Mouse (Mus musculus) lung, postnatal 36 days (tissue): ENCODE data around the gene Rad9b.

Source experiments
- DNase-seq: peaks from one replicate; pipeline ENCODE4 v3.0.0; 2022; ENCODE audit warnings: mixed read lengths

The Rad9b gene

DNA sequence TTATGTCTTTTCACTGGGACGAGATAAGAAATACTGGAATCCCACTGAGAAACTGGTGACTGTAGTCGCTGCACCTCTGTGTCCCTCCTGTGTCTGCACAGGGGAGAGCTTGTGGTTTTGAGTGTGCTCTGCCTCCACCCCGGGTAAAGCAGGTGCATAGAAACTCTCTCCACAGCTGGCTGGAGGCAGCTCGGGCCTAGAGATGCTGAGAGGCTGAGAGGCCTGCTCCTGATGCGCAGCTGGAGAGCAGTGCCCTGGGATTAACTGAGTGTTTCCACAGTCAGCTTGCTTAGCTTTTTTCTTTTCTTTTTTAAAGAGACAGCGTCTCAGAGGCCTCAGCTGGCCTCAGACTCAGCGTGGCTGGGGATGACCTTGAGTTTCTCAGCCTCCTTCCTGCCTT, 42.3 kb downstream of the Rad9b start:
- no peak for DNase-seq

DNA sequence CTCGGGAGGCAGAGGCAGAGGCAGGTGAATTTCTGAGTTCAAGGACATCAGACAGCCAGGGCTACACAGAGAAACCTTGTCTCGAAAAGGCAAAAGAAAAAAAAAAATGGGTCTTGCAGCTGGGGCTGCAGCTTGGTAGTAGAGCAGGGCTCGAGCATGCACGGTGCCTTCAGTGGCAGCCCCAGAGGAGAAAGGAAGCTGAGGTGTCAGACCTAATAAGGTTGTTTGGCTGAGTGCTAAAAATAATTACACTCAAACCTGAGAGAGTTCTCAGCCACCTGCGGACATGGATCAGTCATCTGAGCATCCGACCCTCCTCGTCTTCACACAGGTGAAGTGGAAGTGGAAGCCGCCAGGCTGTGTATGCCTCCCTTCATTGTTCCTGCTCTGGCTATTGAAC, 43.3 kb downstream of the Rad9b start:
- no peak for DNase-seq

DNA sequence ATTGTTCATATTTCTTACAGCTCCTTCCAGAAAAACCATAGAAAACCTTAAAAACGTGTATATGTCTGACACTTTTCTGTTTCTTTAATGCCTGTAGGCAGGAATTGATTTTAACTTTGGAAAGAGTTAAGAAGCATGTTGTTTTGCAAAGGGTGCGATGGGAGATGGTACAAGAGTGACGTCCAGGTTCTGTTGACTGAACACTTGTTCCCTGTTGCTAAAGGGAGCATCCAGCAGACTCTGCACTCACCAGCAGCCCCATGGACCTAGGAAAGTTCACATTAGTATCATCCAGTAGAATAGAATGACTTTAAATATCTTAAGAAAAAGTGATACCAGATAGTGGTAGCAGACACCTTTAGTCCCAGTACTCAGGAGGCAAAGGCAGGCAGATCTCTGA, 47.5 kb downstream of the Rad9b start:
- no peak for DNase-seq

DNA sequence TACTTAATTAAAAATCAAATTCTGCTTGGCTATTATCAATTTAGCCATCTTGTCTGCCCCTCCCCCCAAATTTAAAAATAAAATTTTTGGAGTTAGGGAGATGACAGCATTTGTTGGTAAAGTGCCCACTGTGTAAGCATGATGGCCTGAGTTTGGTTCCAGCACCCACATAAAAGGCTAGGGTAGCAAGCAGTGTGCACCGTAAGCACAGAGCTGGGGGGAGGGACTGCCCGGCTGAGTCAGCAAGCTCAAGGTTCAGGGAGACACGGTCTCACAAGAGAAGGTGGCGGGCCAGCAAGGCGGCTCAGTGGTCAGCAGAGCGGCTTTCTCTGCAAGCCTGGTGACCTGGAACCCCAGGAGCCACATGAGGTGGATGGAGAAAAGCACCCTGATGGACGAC, 48.6 kb downstream of the Rad9b start:
- no peak for DNase-seq

DNA sequence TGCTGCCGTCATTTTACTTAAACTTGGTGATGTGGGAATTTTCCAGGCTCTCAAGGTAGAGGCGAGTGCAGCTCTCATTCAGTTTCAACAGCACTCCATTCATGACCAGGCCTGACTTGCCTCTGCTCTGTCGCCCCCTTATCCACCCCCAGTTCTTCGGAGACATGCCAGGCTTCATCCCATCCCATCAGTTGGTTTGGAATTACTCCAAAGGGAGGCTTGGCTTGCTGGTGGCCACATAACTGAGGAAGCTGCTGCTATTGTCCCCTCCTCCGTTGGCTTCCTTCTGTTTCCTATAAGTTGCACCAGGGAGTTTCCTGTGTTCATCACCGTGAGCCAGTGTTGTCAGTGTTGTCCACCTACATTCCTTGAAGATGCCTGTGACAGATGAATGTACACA, 49.5 kb downstream of the Rad9b start:
- DNase-seq: no peak

DNA sequence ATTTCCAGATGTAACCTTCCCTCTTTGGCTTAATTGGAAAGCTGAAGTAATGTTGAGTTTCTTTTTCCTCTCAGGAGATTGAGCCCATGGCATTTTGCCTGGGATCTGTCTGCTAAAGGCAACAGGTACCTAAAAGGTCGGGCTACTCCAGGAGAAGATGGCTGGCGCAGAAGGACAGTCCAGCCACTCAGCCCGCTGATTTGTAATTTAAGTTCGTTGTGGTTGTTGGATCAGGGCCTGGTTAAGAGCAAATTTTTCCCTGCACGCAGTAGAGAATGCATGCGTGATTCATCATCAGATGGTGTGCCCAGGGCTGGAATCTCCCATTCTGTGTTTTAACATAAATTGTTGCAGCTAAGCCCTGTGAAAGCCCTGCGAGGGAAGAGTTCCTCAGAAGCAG, 50.1 kb downstream of the Rad9b start:
- DNase-seq: no peak

DNA sequence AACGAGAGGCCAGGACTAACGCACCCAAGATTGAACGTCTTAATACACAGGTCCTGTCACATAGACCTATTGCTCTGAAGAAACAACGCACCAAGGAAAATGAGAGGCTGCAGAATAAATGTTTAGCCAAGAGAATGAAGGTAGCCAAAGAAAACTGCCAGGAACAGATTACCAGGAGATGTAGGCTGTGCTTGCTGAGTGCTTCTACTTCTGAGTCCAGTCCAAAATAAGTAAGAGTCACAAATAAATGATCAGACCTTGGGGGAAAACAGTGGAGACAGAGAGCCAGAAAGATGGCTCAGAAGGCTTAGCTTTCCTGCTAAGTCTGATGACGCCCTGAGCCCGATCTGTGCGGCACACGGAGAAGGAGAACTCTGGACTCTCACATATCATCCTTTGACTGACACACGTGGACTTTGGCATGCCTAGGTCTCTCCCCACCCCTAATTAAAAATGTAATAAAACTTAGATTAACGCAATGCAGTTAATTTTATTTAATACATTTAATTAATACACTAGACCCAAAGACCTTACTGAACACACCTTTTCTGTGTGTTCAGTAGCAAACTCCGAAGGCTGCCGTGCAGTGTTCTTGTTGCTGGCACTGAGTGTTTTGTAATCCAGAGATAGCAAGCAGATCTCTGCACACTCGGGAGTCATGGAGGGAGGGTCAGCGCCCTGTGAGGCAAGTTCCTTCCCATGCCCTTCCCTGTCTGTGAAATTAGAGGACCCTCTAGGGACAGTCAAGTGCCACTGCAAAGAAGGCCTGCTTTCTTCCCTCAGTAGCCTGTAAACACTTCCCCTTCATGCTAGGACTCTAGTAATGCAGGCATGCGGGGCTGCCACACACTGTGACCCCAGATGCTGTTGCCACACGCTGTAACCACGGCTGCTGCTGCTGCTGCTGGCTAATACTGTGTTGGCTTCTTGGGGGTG, 51.0 kb downstream of the Rad9b start:
- no peak for DNase-seq

DNA sequence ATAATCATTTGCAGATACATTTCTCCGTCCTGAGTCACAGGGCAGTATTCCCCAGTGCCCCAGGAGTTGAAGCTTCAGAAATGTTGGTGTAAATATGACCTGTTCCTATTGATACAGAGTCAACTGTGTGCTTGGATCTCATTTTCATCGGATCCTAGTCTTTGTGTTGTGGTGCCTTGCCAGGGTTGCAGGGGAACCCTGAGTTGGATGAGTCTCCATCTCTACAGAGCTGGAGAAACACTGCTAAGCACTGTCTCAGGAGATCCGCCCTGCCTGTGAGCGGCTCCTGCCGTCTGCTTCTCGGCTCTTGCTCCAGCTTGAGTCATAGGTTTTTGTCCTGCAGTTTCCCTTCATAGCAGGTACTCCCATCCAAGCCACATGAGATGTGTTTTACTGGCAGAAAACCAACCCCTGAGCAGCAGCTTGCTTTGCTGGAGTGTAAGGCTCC, 53.9 kb downstream of the Rad9b start:
- DNase-seq: no peak

DNA sequence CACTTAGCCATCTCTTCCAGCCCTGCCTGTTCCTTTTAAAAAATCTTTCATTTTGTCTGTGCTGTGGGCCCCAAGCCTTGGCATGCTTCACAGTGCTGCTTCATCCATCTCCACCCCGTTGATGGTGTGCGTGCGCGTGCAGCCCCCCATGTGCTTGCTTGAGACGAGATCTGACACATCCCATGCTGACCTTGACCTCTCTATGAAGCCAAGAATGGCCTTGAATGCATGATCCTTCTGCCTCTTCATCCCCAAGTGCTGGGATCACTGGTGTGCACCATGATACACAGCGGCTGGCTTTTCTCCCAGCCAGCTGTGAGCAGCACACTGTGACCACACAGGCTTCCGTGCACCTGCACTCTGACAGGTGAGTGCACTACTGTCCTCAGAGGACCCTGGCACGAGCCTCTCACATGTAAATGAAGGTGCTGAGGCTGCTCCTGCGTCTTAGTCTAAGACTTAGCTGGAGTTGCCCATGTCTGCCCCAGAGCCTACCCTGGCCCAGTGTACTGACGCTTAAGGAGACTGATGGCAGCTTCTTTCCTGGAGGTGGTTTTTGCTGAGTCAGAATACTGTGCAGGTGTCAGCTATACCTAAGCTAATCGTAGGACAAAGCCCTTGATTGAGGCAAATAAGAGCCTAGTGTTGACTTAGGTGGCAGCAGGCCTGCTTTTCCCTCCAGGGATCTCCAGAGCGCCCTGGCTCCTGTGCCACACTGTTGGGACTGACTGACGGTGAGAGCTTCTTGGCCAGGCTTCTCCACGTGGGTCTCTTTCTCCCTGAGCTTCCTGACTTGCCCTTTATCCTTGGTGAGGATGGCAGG, 58.7 kb downstream of the Rad9b start:
- DNase-seq: peak; percentile 66

DNA sequence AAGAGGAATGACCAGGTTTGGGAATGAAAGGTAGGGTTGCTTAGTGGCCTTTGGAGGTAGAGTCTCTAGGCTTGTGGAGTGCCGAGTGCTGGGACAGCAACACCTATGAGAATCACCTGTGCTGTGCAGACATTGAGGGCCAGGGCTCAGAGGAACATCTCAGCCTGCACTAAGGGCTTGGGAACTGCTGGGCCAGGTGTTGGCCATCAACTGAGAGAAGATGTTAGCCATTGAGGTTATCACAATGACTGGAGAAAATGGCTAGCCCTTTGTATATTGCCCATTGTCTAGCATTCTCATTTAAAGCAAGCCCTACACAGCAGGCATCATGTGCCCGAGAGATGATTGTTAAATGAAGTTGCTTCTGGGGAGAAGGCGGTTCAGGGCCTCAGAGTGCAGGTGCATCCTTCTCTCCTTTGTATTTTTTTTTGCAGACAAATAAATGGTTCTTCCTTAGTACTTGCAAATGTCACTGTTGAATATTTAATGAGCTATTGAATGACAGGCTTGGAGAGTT, 59.8 kb downstream of the Rad9b start:
- no peak for DNase-seq

DNA sequence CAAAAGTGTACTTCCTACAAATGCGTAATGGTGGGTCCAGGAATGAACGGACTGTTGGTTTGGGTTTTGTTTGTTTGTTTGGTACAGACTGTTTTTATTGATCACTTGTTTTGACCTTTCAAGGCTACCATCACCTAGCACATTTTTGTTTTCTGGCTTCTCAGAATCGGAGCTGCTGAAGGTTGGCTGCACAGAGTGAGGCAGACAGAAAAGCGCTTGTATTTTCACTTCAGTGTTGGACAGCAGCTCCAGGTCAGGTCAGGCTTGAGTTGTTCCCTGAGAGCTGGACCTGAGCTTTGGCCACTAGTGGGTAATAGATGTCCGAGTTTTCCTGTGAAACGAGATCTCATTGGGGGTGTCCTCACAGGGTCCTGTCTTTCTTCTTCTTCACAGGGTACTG, 60.9 kb downstream of the Rad9b start:
- no peak for DNase-seq

DNA sequence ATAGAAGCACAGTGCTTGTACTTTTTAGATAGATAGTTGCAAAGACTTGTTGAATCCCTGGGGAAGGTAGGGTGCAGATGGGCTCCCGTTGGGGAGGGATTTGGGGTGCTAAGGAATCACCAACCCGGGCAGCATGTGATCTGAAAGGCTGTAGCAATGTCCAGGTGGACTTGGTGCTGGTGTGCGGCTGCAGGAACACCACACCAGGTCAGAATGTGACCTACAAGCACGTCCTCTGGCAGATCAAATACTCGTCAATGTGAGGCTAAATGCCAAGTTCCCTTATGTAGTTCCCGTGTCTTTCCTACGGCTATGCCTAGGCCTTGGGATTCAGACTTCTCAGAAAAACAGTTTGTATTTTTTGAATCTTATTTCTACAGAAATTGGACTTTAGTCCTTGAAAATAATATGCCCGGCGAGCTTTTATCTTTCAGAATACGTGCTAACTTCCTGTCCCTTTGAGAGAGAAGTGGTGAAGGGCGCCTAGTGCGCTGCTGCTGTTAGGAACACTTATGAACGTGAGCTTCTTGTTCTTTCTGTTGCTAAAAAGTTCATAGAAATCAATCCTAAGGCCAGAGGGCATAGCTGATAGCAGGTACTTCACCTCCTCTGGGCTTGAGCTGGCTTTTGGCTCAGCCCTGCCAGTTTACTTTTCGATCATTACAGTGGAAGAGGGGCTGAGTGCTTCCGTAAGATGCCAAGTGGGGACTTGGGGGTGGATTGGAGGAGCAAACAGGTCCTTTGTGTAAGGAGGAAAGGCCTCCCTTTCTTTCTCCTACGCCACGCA, 62.3 kb downstream of the Rad9b start:
- peak; percentile 68 for DNase-seq

DNA sequence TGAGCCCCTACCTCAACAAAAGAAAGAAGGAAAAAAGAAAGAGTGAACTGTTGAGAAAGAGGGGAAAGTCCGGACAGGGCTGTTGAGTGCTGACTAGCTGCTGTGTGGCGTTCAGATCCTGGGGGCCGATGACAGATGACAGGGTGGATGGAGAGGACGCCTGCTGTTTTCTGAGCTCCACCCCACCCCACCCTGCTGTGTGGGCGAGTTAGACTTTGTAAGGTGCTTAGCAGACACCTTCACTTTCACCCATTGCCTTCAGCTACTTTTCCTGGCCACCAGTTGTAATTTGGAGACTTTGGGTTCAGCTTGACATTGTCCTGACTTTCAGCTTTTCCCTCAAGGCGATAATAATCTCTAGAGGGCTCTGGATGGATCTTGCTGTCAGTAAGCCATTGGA, 62.9 kb downstream of the Rad9b start:
- no peak for DNase-seq

DNA sequence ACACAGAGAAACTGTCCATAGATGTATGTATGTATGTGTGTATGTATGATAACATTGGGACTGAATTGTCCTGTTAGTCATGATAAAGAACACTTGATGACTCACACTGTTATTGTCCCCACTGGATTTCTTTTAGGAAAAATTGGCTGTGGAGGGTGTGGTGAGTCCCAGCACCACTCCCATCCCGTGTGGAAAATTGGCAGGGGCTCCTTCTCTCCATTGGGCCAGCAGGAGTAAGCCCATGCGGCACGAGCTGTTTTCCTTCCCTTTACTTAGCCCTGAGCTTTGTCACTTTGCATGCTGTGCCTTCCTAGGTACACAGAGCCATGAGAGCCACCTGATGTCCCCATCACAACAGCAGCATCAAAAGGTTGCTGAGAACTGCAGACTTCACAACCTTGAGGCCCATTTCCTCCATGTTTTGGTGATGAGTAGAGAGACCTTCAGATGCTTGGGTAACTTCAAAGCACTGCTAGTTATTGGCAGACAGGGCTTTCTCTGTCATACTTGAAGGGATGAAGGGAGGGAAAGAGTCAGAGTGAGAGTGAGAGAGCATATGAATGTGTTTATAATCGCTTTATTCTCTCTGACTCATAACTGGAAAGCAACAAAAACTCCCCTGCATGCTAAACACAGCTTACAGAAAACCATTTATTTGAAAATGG, 65.8 kb downstream of the Rad9b start:
- peak; percentile 57 for DNase-seq

DNA sequence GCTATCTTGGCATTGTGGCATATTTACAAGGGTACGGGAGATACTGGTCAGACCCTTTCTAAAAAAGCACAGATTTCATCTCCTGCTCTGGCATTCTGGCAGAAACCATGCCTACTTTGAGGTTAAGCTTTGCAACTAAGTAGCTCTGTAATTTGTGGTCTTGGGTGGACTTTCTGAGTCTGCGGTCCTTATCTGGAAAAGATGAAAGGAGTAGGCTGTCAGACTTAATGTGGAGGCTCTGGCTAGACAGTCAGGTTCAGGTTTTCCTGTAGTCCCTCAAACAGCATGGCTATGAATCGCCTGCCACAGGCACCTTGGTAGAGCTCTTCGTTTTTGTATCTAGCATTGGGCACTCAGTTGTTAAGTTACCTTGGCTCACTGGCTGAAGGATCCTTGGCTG, 67.0 kb downstream of the Rad9b start:
- DNase-seq: no peak

DNA sequence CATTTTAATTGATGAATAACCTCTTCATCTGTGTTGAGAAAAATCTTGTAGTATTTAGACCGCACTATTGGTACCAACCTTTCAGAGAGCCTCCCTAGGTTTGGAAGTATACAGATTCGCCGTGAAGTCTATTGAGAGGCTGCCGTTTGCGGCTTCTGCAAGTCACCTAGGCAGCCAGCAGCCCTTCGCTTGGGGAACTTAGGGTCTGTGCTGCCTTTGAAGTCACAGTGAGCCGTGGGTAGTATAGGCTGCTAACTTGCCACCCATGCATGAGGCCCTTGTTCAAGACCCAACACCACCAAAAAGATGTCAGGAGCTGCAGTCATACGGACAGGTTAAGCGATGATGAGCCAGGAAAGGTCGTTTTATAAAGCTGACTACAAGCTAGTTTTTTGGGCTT, 67.8 kb downstream of the Rad9b start:
- DNase-seq: no peak

DNA sequence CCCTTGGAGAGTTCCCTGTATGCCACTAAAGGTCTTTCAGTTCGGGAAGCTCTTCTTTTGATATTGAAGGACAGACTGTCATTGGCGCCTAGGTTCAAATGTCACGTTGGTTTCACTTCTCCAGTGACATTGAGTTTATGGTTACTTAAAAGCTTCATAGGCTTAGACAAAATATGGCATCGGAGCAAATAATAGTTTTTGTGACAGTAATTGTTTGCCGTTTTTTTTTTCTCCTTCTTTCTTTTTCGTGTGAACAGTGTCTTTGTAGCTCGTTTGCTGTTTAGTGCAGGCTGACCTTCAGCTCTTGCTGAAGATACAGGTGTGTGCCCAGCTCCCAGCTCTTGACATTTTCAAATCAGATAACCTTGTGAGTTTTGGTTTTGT, 68.3 kb downstream of the Rad9b start:
- no peak for DNase-seq

DNA sequence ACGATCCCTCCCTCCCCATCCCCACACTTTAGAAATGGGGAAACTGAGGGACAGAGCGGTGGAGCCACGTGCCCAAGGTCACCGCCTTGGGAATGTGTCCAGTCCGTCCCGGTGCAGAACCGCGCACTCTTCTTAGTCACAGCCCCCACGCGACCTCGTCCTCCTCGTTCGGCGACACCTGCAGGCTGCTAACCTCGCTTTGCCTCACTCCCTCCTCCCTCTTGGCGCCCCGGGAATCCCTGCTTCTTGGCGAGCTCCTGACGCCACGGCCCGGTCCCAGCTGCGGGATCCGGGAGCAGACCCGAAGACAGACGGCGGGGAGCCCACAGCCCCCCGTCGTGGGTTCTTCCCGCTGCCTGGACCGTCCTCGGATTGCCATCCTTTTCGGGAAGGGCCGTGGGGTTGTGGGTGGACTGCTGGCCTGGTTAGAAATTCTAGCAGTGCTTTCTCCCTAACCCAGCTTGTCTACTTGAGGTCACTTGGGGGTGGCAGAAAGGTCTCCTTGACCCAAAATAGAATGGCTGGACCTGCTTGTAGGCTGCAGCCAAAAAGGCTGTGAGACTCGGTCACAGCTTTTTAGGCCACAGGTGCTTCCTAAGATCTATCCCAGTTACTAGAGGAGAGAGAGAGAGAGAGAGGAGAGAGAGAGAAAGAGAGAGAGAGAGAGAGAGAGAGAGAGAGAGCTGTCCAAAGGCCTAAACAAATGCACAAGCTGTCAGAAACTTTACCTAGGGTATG, 68.8 kb downstream of the Rad9b start:
- peak; percentile 48 for DNase-seq

DNA sequence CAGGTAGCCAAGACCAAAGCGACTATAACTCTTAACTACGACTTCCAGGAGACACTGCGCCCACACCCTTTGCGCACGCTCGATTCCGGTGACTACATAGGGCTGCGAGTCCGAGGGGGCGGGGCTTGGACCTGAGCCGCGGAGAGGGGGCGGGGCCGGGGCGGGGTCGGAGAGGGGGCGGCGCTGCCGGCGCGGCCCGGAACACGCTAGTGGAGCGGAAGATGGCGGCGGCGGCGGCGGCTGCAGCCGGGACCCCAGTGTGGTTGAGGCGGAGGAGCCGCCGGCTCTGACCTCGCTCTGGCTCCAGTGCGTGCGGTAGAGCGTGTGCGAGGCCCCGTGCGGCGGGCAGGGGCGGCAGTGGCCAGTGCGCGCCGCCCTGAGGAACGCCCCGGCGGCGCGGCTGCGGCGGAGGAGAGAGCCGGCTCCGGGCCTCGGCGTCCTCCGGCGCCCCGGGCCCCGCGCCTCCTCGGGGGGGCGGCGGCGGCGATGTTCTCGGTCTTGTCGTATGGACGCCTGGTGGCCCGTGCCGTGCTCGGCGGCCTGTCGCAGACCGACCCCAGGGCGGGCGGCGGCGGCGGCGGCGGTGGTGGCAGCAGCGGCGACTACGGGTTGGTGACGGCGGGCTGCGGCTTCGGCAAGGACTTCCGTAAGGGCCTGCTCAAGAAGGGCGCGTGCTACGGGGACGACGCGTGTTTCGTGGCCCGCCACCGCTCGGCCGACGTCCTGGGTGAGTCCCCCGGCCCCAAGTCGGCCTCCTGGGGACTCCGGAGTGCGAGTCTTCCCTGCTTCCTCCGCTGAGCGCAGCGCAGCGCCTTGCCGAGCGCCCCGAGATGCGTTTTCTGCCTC, 69.6 kb downstream of the Rad9b start, which contains the start of gene Pptc7:
Gene Pptc7 (plus strand): TSS at position 183 of the 846 bp plus-strand sequence.
- peak; percentile 96 for DNase-seq

DNA sequence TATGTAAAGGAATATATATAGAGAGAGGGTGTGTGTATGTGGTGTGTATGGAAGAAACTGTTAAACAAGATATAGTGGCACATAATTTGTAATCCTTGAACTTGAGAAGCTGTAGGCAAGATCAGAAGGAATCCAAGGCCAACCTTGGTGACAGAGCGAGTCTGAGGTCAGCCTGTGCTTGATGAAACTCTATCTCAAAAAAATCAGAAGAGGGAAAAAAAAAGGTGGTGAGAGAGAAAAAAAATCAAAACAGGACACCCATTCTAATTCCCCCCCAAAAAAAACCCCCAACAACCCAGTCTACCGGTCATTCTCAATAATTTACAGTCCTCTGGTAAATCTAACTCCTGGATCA, 70.2 kb downstream of the Rad9b start:
- no peak for DNase-seq
